Mouse (Mus musculus) embryonic facial prominence, embryonic 11.5 days (tissue): ENCODE measurements around the gene 2310003L06Rik. TPM values are rescaled to one million over a fixed set of nuclear protein-coding genes. Genes with fewer than 3 reads are reported as not detected.

ENCODE experiments used
- ATAC-seq: fragments of 200-750 bp; cut with Nextera tagmentation; replicated peaks from 2 replicates; pipeline ENCODE4 v1.8.0; 2017; ENCODE audit warnings: low read depth; ENCODE audit not compliant: insufficient number of reproducible peaks, low FRiP score, low TSS enrichment
- DNase-seq: peaks from one replicate; pipeline ENCODE4 v3.0.0-alpha.2; 2015; ENCODE audit warnings: low spot score
- H3K27ac ChIP-seq: fragments of 300-500 bp; sonication (generic); replicated peaks from 2 replicates; pipeline ENCODE4 v1.5.1; 2014; ENCODE audit warnings: mild to moderate bottlenecking, low read depth, low read length, control low read depth
- H3K27me3 ChIP-seq: fragments of 300-500 bp; sonication (generic); 2 replicates; pipeline ENCODE4 v1.6.1; 2014; ENCODE audit warnings: mild to moderate bottlenecking, low read length, moderate library complexity, mixed read lengths; ENCODE audit not compliant: control insufficient read depth, insufficient read depth
- H3K36me3 ChIP-seq: fragments of 300-500 bp; sonication (generic); replicated peaks from 2 replicates; pipeline ENCODE4 v1.6.1; 2014; ENCODE audit warnings: low read depth, mild to moderate bottlenecking, low read length, moderate library complexity, mixed read lengths; ENCODE audit not compliant: control insufficient read depth, insufficient read depth
- H3K4me1 ChIP-seq: fragments of 300-500 bp; sonication (generic); 2 replicates; pipeline ENCODE4 v1.6.1; 2014; ENCODE audit warnings: low read length, mixed read lengths; ENCODE audit not compliant: control insufficient read depth, insufficient read depth
- H3K4me2 ChIP-seq: fragments of 300-500 bp; sonication (generic); 2 replicates; pipeline ENCODE4 v1.6.1; 2014; ENCODE audit warnings: low read depth, mild to moderate bottlenecking, control low read depth, low read length, moderate library complexity
- H3K4me3 ChIP-seq: fragments of 300-500 bp; sonication (generic); 2 replicates; pipeline ENCODE4 v1.5.1; 2014; ENCODE audit warnings: low read depth, low read length, control low read depth
- H3K9ac ChIP-seq: fragments of 300-500 bp; sonication (generic); replicated peaks from 2 replicates; pipeline ENCODE4 v1.6.1; 2014; ENCODE audit warnings: mild to moderate bottlenecking, control low read depth, low read length
- H3K9me3 ChIP-seq: fragments of 300-500 bp; sonication (generic); replicated peaks from 2 replicates; pipeline ENCODE4 v1.6.1; 2016; ENCODE audit warnings: mild to moderate bottlenecking, low read length, inconsistent platforms, mixed read lengths; ENCODE audit not compliant: control insufficient read depth
- WGBS: fragments of 180-500 bp; shearing (Covaris S2); extraction: QIAGEN DNeasy Blood & Tissue Kit; methylation state at CpG from one replicate; pipeline ENCODE4 v1.1.7; 2014; 5-methylcytosine and 5-hydroxymethylcytosine counted together
- polyA plus RNA-seq: library from polyadenylated mRNA; unstranded; fragments of >200 nt; fragmentation: Nextera tagmentation; extraction: Ambion mirVana; gene quantifications from 2 replicates; pipeline ENCODE4 v1.2.1, GENCODE M21; 2014

2310003L06Rik gene
- not detected in 2 replicates for polyA plus RNA-seq

DNA sequence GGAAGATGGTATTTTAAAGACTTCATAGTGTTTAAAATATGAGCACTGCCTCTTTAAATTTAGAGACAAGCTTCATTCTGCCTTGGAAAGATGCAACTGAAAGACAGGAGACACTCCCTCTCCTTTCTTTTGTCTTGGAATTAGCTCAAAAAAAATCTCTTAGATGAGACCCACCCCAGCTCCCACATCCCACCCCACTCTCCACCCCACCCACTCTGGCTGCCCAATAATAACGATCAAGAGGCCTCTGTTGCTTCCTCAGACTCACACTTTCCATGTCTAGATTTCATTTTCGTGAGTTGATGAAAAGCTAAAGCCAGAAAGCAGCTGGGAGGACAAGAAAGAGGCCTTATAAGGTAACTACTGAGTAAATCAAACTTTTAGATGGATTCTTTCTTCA, at the start of gene 2310003L06Rik, which contains the start of gene Gm28434:
Gene 2310003L06Rik, plus strand, starts transcription at position 259 of the 400 bp plus-strand sequence.
Gene Gm28434, plus strand, starts transcription at position 317 of the 400 bp plus-strand sequence.
- no peak within 1 kb of the TSS for H3K4me3 ChIP-seq
- H3K4me1 ChIP-seq = no peaks in the 10 kb centered on the region
- H3K4me2 ChIP-seq = no peak within 1 kb of the TSS
- H3K9ac ChIP-seq = no peak within 1 kb of the TSS
- no peaks in the 10 kb centered on the region for H3K36me3 ChIP-seq
- no peaks in the 10 kb centered on the region for H3K27me3 ChIP-seq
- no peak for DNase-seq
- no peak for ATAC-seq
- WGBS = 65% methylated on average over 2 of the region's 2 CpGs
- H3K27ac ChIP-seq = no peak within 1 kb of the TSS
- H3K9me3 ChIP-seq = no peaks in the 10 kb centered on the region

GRCm38 (mm10) chr5:87925372-87925771, 43.9 kb upstream of the 2310003L06Rik start, which contains the start of gene Csn3:
Csn3 (plus strand) TSS chr5:87925579.
- peak; percentile 52 for DNase-seq
- ATAC-seq = peak; percentile 56; the same call in 1 of the 2 replicates

GRCm38 (mm10) chr5:87931603-87932002, 37.7 kb upstream of the 2310003L06Rik start:
- H3K4me2 ChIP-seq = no peak overlapping the region
- DNase-seq (no peak), ATAC-seq (no peak)
- H3K27me3 ChIP-seq = no peaks in the 10 kb centered on the region
- no peak overlapping the region for H3K27ac ChIP-seq
- no peak overlapping the region for H3K9ac ChIP-seq
- no peaks in the 10 kb centered on the region for H3K9me3 ChIP-seq
- H3K4me3 ChIP-seq = no peak overlapping the region
- WGBS = 59% methylated on average over 1 of the region's 1 CpGs
- no peaks in the 10 kb centered on the region for H3K4me1 ChIP-seq
- H3K36me3 ChIP-seq = no peaks in the 10 kb centered on the region

More at GRCm38 (mm10) chr5:87925372-87925771, 43.9 kb upstream of the 2310003L06Rik start, which contains the start of gene Csn3:
- H3K4me3 ChIP-seq = no peak within 1 kb of the TSS
- 11% methylated on average over 5 of the region's 5 CpGs for WGBS
- no peaks in the 10 kb centered on the region for H3K36me3 ChIP-seq
- no peaks in the 10 kb centered on the region for H3K4me1 ChIP-seq
- no peaks in the 10 kb centered on the region for H3K9me3 ChIP-seq
- H3K9ac ChIP-seq = no peak within 1 kb of the TSS
- no peak within 1 kb of the TSS for H3K27ac ChIP-seq
- H3K27me3 ChIP-seq = no peaks in the 10 kb centered on the region
- no peak within 1 kb of the TSS for H3K4me2 ChIP-seq

DNA sequence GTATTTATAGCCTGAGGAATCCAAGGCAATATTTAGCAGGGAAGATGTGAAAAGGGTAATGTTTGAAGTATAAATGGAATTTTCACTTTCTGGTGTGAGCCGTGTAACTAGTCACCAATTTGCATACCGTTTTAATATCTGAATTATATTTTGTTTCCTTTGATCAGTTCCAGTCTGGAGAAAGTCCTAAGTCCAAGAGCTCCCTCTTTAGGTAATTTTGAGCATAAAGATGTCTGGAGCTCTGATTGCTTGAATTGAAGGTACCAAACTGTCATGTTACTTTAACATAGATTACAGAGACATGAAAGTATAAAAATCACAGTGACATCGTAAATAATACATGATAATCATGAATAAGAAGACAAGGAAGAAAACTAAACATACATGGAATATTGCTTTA, 28.5 kb upstream of the 2310003L06Rik start:
- no peak overlapping the region for H3K9ac ChIP-seq
- no peaks in the 10 kb centered on the region for H3K27me3 ChIP-seq
- WGBS = 50% methylated on average over 3 of the region's 3 CpGs
- DNase-seq (peak; percentile 24), ATAC-seq (no peak)
- no peaks in the 10 kb centered on the region for H3K36me3 ChIP-seq
- H3K4me3 ChIP-seq = no peak overlapping the region
- no peak overlapping the region for H3K4me2 ChIP-seq
- no peaks in the 10 kb centered on the region for H3K9me3 ChIP-seq
- H3K27ac ChIP-seq = no peak overlapping the region
- H3K4me1 ChIP-seq = no peaks in the 10 kb centered on the region

DNA sequence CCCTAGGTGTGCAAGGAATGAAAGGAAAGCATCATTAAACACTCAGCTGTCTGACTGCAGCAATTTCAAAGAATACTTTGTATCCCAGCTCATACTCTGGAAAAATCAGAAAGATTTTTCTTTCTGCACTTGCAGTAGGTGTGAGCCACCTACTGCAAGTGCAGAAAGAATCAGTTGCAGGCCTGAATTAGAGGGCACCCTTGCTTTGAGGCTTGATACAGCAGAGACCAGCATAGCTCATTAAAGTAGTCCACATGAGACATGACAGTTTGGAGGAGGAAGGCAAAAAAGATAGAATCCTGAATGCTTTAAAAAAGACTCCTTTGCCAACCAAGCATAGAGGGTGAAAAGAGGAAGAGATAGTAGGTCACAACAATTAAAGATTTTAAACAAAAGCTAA, 26.7 kb upstream of the 2310003L06Rik start:
- Histone ChIP-seq H3K4me3 (no peak overlapping the region), H3K9ac (no peak overlapping the region), H3K36me3 (no peaks in the 10 kb centered on the region), H3K4me2 (no peak overlapping the region), H3K27ac (no peak overlapping the region), H3K9me3 (no peaks in the 10 kb centered on the region), H3K27me3 (no peaks in the 10 kb centered on the region), H3K4me1 (no peaks in the 10 kb centered on the region)
- no peak for DNase-seq
- no peak for ATAC-seq

DNA sequence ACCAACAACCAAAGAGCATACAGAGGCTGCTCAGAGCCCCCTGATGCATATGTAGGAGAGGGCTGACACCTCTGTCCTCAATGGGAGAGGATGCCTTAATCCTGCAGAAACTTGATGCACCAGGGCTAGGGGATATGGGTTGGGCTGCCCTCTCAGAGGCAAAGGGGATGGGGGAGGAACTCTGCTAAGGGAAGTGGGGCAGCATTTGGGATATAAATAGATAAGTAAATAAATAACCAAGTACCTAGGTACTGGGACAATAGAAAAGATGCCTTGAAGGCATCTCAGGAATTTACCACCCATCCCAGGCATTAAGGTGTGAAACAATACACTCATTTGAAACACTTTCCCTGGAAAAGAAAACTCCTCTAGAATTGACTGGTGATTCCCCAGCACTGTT, 17.4 kb upstream of the 2310003L06Rik start:
- no peaks in the 10 kb centered on the region for H3K4me1 ChIP-seq
- DNase-seq (no peak), ATAC-seq (no peak)
- H3K4me2 ChIP-seq = no peak overlapping the region
- H3K4me3 ChIP-seq = no peak overlapping the region
- no peaks in the 10 kb centered on the region for H3K9me3 ChIP-seq
- H3K9ac ChIP-seq = no peak overlapping the region
- no peaks in the 10 kb centered on the region for H3K27me3 ChIP-seq
- no peaks in the 10 kb centered on the region for H3K36me3 ChIP-seq
- H3K27ac ChIP-seq = no peak overlapping the region

DNA sequence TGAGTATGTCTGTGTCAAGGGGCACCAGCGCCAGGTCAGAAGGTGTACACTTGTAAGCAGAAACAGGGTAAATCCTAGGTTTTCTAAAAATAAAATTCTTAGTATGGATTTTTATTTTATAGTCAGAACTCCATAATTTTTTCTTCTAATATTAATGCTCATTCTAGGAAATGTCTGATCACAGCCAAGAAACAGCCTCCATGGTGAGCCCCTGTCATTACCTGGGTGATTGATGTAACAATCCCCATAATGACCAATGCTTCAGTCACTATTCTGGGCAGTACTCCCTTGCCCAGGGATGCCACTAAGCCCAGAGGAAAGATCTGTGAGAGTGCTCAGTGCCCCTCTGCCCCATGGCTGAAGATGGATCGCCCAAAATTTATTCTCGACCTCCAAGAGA, 9.9 kb downstream of the 2310003L06Rik start, which contains the start of gene Cabs1:
Gene Cabs1, plus strand, starts transcription at position 301 of the 400 bp plus-strand sequence.
- DNase-seq = no peak
- 93% methylated on average over 3 of the region's 3 CpGs for WGBS

GRCm38 (mm10) chr5:87982468-87983214, 13.4 kb downstream of the 2310003L06Rik start:
- H3K27me3 ChIP-seq = no peaks in the 10 kb centered on the region
- no peaks in the 10 kb centered on the region for H3K9me3 ChIP-seq
- H3K4me1 ChIP-seq = no peaks in the 10 kb centered on the region
- DNase-seq (no peak), ATAC-seq (0 out of 2 replicates have a peak, but pooled peaks have one; percentile 67)
- no peak overlapping the region for H3K27ac ChIP-seq
- H3K9ac ChIP-seq = no peak overlapping the region
- no peak overlapping the region for H3K4me2 ChIP-seq
- H3K36me3 ChIP-seq = no peaks in the 10 kb centered on the region
- H3K4me3 ChIP-seq = no peak overlapping the region
- WGBS = 73% methylated on average over 3 of the region's 3 CpGs

More for the DNA sequence above, 9.9 kb downstream of the 2310003L06Rik start, which contains the start of gene Cabs1:
- Histone ChIP-seq H3K27me3 (no peaks in the 10 kb centered on the region), H3K9me3 (no peaks in the 10 kb centered on the region), H3K27ac (no peak within 1 kb of the TSS), H3K4me2 (no peak within 1 kb of the TSS), H3K4me1 (no peaks in the 10 kb centered on the region), H3K36me3 (no peaks in the 10 kb centered on the region), H3K4me3 (no peak within 1 kb of the TSS), H3K9ac (no peak within 1 kb of the TSS)
- ATAC-seq = no peak
